Mouse (Mus musculus): ENCODE data around the gene Map3k3. TPM values are rescaled to one million over a fixed set of nuclear protein-coding genes. Genes with fewer than 3 reads are reported as not detected.

Map3k3 gene
- total and polyA plus RNA-seq, 2 experiments from 2014 or later = 8.5 to 32.9 TPM

DNA sequence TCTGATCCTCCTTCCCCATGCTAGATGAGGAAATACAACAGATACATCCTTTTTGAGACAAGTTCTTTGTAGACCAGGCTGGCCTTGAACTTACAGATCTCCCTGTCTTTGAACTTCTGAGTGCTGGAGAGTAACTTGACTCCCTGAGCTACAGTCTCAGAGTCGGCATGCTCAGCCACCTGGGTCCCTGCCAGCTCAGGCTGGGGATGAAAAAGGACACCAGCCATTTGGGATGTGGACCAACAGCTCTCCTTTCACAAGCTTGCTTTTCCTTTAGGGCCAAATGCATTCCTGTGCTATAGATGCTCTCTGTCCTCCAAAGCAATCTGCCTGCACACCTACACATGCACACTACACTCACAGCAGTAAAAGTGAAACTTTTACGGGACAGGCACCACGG is 90.7 kb downstream of the Map3k3 start:
- H3K4me2 ChIP-seq (ENCODE audit: low read depth) = no peak overlapping the region
- H3K27ac ChIP-seq (ENCODE audit: low read depth, low read length) = no peak overlapping the region
- no peak overlapping the region for H3K9ac ChIP-seq
- DNase-seq (no peak), ATAC-seq (no peak)
- 67% methylated on average over 3 of the region's 3 CpGs for WGBS
- no peaks in the 10 kb centered on the region for H3K9me3 ChIP-seq (ENCODE audit: low read length)
- no peaks in the 10 kb centered on the region for H3K4me1 ChIP-seq (ENCODE audit: insufficient read depth)
- no peaks in the 10 kb centered on the region for H3K27me3 ChIP-seq (ENCODE audit: insufficient read depth, low read length)
- no peak for TF ChIP-seq CTCF (IDR thresholded peaks at IDR 0.05; ENCODE audit: low read depth)
- H3K36me3 ChIP-seq (ENCODE audit: insufficient read depth) = peaks cover 11% of the 10 kb centered on the region; the same call in 1 of the 2 replicates
- no peak overlapping the region for H3K4me3 ChIP-seq (ENCODE audit: low read depth, low read length)

- 91% methylated on average over 5 of the region's 5 CpGs for WGBS
- H3K4me3 ChIP-seq (ENCODE audit: low read depth, low read length) = no peak overlapping the region
- no peaks in the 10 kb centered on the region for H3K4me1 ChIP-seq (ENCODE audit: insufficient read depth)
- TF ChIP-seq CTCF (IDR thresholded peaks at IDR 0.05; ENCODE audit: low read depth) = no peak
- no peaks in the 10 kb centered on the region for H3K27me3 ChIP-seq (ENCODE audit: insufficient read depth, low read length)
- no peak overlapping the region for H3K9ac ChIP-seq
- peaks cover 9% of the 10 kb centered on the region; the same call in 1 of the 2 replicates for H3K36me3 ChIP-seq (ENCODE audit: insufficient read depth)
- DNase-seq = no peak
- no peak overlapping the region for H3K4me2 ChIP-seq (ENCODE audit: low read depth)
- no peaks in the 10 kb centered on the region for H3K9me3 ChIP-seq (ENCODE audit: low read length)
- H3K27ac ChIP-seq (ENCODE audit: low read depth, low read length) = no peak overlapping the region
- ATAC-seq = no peak
These were observed 92.0 kb downstream of the Map3k3 start for GRCm38 (mm10) chr11:106176372-106176771.

DNA sequence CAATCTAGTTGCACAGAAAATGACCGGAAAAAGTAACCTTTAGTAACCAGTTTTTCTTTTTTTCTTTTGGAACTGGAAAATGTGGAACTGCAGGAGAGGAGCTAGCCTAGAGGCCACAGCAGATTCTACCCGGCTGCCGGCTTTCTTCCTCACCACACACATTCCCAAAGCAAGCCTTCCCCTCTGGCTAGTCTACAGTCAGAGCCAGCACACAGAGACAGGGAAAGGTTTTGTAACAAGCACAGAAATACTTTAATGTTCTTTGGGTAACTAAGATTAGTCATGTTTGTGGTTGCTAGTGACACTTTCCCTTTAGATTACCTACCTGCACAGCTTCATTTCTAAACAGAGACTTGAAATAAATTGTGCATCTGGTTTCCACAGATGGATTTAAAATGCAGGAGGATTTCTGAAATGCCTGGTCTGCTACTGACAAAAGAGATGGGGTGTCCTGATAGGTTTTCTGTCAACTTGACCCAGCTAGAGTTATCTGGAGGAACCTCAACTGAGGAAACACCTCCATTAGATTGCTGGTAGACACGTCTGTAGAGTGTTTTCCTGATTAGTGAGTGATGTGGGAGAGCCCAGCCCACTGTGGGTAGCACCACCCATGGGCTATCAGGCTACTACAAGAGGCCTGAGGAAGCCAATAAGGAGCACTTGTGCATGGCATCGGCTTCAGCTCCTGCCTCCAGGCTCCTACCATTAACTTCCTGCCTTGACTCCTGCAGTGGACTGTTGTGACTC is 93.8 kb downstream of the Map3k3 start:
- ATAC-seq (no peak), DNase-seq (no peak)
- Histone ChIP-seq H3K27me3 (ENCODE audit: insufficient read depth, low read length) (no peaks in the 10 kb centered on the region), H3K4me2 (ENCODE audit: low read depth) (no peak overlapping the region), H3K4me1 (ENCODE audit: insufficient read depth) (no peaks in the 10 kb centered on the region), H3K36me3 (ENCODE audit: insufficient read depth) (0 out of 2 replicates have a peak, but pooled peaks cover under 1% of the 10 kb centered on the region), H3K9ac (no peak overlapping the region), H3K27ac (ENCODE audit: low read depth, low read length) (no peak overlapping the region), H3K9me3 (ENCODE audit: low read length) (no peaks in the 10 kb centered on the region), H3K4me3 (ENCODE audit: low read depth, low read length) (no peak overlapping the region)
- 80% methylated on average over 5 of the region's 5 CpGs for WGBS
- TF ChIP-seq CTCF (IDR thresholded peaks at IDR 0.05; ENCODE audit: low read depth) = no peak

DNA sequence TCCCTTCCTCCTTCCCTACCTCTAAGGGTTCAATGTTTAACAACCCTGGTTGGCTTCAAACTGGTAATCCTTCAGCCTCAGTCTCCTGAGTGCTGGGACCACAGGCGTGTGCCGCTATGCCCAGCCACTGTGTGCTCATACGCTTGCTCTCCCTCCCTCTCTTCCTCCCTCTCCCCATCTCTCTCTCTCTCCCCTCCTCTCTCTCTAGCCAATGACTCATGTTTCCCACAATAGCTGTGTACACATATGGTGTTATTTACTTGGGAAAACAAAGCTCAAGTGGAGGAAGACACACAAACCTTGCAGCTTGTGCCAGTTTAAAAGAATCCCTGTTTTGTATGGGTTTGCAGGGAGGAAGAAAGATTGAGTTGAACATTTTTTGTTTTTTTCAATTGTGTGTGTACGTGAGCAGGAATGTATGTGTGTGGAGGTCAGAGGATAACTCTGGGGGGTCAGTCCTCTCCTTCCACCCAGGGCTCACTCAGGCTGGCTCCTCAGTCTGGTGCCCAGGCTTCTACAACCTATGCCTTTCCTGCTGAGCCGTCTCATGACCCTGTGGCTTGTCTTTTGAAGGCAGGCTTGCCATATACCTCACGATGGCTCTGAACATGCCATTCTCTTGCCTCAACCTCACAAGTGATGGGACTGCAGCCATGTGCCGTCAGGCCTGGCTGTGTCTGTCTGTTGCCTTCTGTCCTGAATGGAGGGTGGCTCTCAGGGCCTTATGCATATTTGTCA is 95.5 kb downstream of the Map3k3 start:
- no peaks in the 10 kb centered on the region for H3K4me1 ChIP-seq (ENCODE audit: insufficient read depth)
- no peak for TF ChIP-seq CTCF (IDR thresholded peaks at IDR 0.05; ENCODE audit: low read depth)
- ATAC-seq = peak; percentile 25; the same call in 1 of the 2 replicates
- no peak for DNase-seq
- no peak overlapping the region for H3K9ac ChIP-seq
- H3K4me3 ChIP-seq (ENCODE audit: low read depth, low read length) = no peak overlapping the region
- H3K27ac ChIP-seq (ENCODE audit: low read depth, low read length) = no peak overlapping the region
- H3K4me2 ChIP-seq (ENCODE audit: low read depth) = no peak overlapping the region
- 72% methylated on average over 7 of the region's 7 CpGs for WGBS
- no peaks in the 10 kb centered on the region for H3K9me3 ChIP-seq (ENCODE audit: low read length)
- H3K27me3 ChIP-seq (ENCODE audit: insufficient read depth, low read length) = no peaks in the 10 kb centered on the region
- peaks cover 4% of the 10 kb centered on the region; the same call in 1 of the 2 replicates for H3K36me3 ChIP-seq (ENCODE audit: insufficient read depth)

- no peaks in the 10 kb centered on the region for H3K9me3 ChIP-seq (ENCODE audit: low read length)
- DNase-seq (no peak), ATAC-seq (no peak)
- TF ChIP-seq CTCF (IDR thresholded peaks at IDR 0.05; ENCODE audit: low read depth) = no peak
- WGBS = 96% methylated on average over 2 of the region's 2 CpGs
- H3K4me3 ChIP-seq (ENCODE audit: low read depth, low read length) = no peak overlapping the region
- H3K27ac ChIP-seq (ENCODE audit: low read depth, low read length) = no peak overlapping the region
- H3K4me1 ChIP-seq (ENCODE audit: insufficient read depth) = no peaks in the 10 kb centered on the region
- H3K9ac ChIP-seq = no peak overlapping the region
- peaks cover 4% of the 10 kb centered on the region for H3K36me3 ChIP-seq (ENCODE audit: insufficient read depth)
- no peaks in the 10 kb centered on the region for H3K27me3 ChIP-seq (ENCODE audit: insufficient read depth, low read length)
- no peak overlapping the region for H3K4me2 ChIP-seq (ENCODE audit: low read depth)
These were observed 96.0 kb downstream of the Map3k3 start for GRCm38 (mm10) chr11:106180449-106180801.

DNA sequence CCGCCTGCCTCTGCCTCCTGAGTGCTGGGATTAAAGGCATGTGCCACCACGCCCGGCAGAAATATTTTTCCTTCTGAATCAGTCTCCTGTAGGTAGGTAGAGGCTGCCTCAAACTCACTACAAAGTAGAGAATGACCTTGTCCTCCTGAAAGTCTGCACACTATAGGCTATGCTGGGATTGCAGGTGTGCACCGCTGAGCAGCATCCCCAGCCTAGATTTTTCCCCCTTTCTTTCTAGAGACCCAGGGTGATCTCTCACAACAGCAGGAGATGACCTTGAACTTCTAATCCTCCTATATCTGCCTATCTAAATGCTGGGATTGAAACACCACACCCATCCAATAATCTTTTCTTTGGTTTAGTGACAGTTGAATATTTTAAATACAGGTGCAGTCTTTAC is 102.9 kb downstream of the Map3k3 start:
- WGBS = 96% methylated on average over 4 of the region's 4 CpGs
- no peak overlapping the region for H3K27ac ChIP-seq (ENCODE audit: low read depth, low read length)

DNA sequence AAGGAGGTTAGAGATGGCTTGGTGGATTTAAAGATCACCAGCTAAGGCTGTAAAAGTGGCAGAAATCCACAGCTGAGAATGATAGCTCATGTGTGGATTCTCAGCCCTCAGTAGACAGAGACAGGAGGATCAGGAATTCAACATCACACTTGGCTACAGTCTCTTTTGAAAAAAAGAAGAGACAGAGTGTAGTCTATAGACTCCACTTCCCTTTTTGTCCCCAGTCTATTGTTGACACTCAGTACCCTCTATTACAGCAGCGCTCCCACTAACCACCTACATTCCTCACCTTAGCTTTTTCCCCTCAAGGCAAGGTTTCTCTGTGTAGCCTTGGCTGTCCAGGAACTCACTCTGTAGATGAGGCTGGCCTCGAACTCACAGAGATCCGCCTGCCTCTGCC is 107.3 kb downstream of the Map3k3 start:
- H3K27ac ChIP-seq (ENCODE audit: low read depth, low read length) = no peak overlapping the region
- TF ChIP-seq CTCF (IDR thresholded peaks at IDR 0.05; ENCODE audit: low read depth) = no peak
- peaks cover 4% of the 10 kb centered on the region; the same call in 1 of the 2 replicates for H3K36me3 ChIP-seq (ENCODE audit: insufficient read depth)
- no peak for ATAC-seq
- no peak overlapping the region for H3K4me3 ChIP-seq (ENCODE audit: low read depth, low read length)
- H3K27me3 ChIP-seq (ENCODE audit: insufficient read depth, low read length) = no peaks in the 10 kb centered on the region
- DNase-seq = no peak
- no peak overlapping the region for H3K4me2 ChIP-seq (ENCODE audit: low read depth)
- 0 out of 2 replicates have a peak, but pooled peaks cover 4% of the 10 kb centered on the region for H3K4me1 ChIP-seq (ENCODE audit: insufficient read depth)
- no peak overlapping the region for H3K9ac ChIP-seq
- WGBS = 97% methylated on average over 3 of the region's 3 CpGs
- H3K9me3 ChIP-seq (ENCODE audit: low read length) = no peaks in the 10 kb centered on the region

More for the DNA sequence above, 102.9 kb downstream of the Map3k3 start:
- H3K4me2 ChIP-seq (ENCODE audit: low read depth) = no peak overlapping the region
- H3K4me1 ChIP-seq (ENCODE audit: insufficient read depth) = 0 out of 2 replicates have a peak, but pooled peaks cover under 1% of the 10 kb centered on the region
- H3K9ac ChIP-seq = no peak overlapping the region
- no peaks in the 10 kb centered on the region for H3K27me3 ChIP-seq (ENCODE audit: insufficient read depth, low read length)
- no peak for TF ChIP-seq CTCF (IDR thresholded peaks at IDR 0.05; ENCODE audit: low read depth)
- no peaks in the 10 kb centered on the region for H3K9me3 ChIP-seq (ENCODE audit: low read length)
- H3K36me3 ChIP-seq (ENCODE audit: insufficient read depth) = peaks cover 10% of the 10 kb centered on the region
- H3K4me3 ChIP-seq (ENCODE audit: low read depth, low read length) = no peak overlapping the region
- DNase-seq = no peak
- no peak for ATAC-seq
